Mouse (Mus musculus) midbrain, postnatal 0 days (tissue): Measurements from ENCODE around the gene Pafah1b2. TPM values are rescaled to one million over a fixed set of nuclear protein-coding genes. Genes with fewer than 3 reads are reported as not detected.

Experiments used
- ATAC-seq: fragments of 200-750 bp; cut with Nextera tagmentation; 2 replicates; pipeline ENCODE4 v1.8.0; 2017; ENCODE audit warnings: moderate number of reproducible peaks, mild to moderate bottlenecking, moderate TSS enrichment, moderate library complexity; ENCODE audit not compliant: low FRiP score
- DNase-seq: peaks from one replicate; pipeline ENCODE4 v3.0.0-alpha.2; 2015; ENCODE audit warnings: low spot score
- H3K27ac ChIP-seq: fragments of 300-500 bp; sonication (generic); 2 replicates; pipeline ENCODE4 v1.5.1; 2014; ENCODE audit warnings: low read depth, mild to moderate bottlenecking, low read length, mixed read lengths
- H3K27me3 ChIP-seq: fragments of 300-500 bp; sonication (generic); 2 replicates; pipeline ENCODE4 v1.6.1; 2014; ENCODE audit warnings: low read length, control low read depth, mixed read lengths; ENCODE audit not compliant: insufficient read depth
- H3K36me3 ChIP-seq: fragments of 300-500 bp; sonication (generic); 2 replicates; pipeline ENCODE4 v1.6.1; 2014; ENCODE audit warnings: low read length, control low read depth, mixed read lengths; ENCODE audit not compliant: insufficient read depth
- H3K4me1 ChIP-seq: fragments of 300-500 bp; sonication (generic); 2 replicates; pipeline ENCODE4 v1.6.1; 2014; ENCODE audit warnings: mild to moderate bottlenecking, control low read depth, antibody characterized with exemption, low read length, mixed read lengths; ENCODE audit not compliant: insufficient read depth
- H3K4me2 ChIP-seq: fragments of 300-500 bp; sonication (generic); 2 replicates; pipeline ENCODE4 v1.6.1; 2014; ENCODE audit warnings: low read depth, mild to moderate bottlenecking, low read length, mixed read lengths; ENCODE audit not compliant: poor library complexity, severe bottlenecking
- H3K4me3 ChIP-seq: fragments of 300-500 bp; sonication (generic); 2 replicates; pipeline ENCODE4 v1.5.1; 2014; ENCODE audit warnings: low read depth, mild to moderate bottlenecking, low read length, moderate library complexity
- H3K9ac ChIP-seq: fragments of 300-500 bp; sonication (generic); replicated peaks from 2 replicates; pipeline ENCODE4 v1.6.1; 2014; ENCODE audit warnings: mild to moderate bottlenecking, low read length, moderate library complexity, mixed read lengths; ENCODE audit not compliant: poor library complexity, severe bottlenecking
- H3K9me3 ChIP-seq: fragments of 300-500 bp; sonication (generic); 2 replicates; pipeline ENCODE4 v1.6.1; 2016; ENCODE audit warnings: low read length, control low read depth
- CTCF ChIP-seq: IDR thresholded peaks from 2 replicates; pipeline ENCODE4 v1.5.1; 2016; ENCODE audit warnings: antibody characterized with exemption, mild to moderate bottlenecking
- WGBS: fragments of 180-500 bp; shearing (Covaris S2); extraction: QIAGEN DNeasy Blood & Tissue Kit; methylation state at CpG from one replicate; pipeline ENCODE4 v1.1.7; 2014; 5-methylcytosine and 5-hydroxymethylcytosine counted together
- polyA plus RNA-seq: library from polyadenylated mRNA; unstranded; fragments of >200 nt; fragmentation: Nextera tagmentation; extraction: Ambion mirVana; gene quantifications from 2 replicates; pipeline ENCODE4 v1.2.1, GENCODE M21; 2015
- total RNA-seq: library from RNA; depleted of rRNA; stranded (reverse); fragments of >200 nt; gene quantifications from 2 replicates; pipeline ENCODE4 v1.2.3, GENCODE M21; 2014

The Pafah1b2 gene
- total and polyA plus RNA-seq, 2 experiments from 2014 or later, result 237 to 249 TPM

GRCm38 (mm10) chr9:45942464-45942863, 70.0 kb downstream of the Pafah1b2 start:
- no peak overlapping the region for H3K9ac ChIP-seq
- no peak for TF ChIP-seq CTCF
- no peak overlapping the region for H3K27ac ChIP-seq
- H3K4me3 ChIP-seq, result no peak overlapping the region
- H3K36me3 ChIP-seq, result peaks cover 80% of the 10 kb centered on the region
- no peaks in the 10 kb centered on the region for H3K4me1 ChIP-seq
- H3K4me2 ChIP-seq, result no peak overlapping the region
- DNase-seq, result no peak
- no peak for ATAC-seq
- H3K9me3 ChIP-seq, result no peaks in the 10 kb centered on the region
- no peaks in the 10 kb centered on the region for H3K27me3 ChIP-seq
- 93% methylated on average over 16 of the region's 16 CpGs for WGBS

DNA sequence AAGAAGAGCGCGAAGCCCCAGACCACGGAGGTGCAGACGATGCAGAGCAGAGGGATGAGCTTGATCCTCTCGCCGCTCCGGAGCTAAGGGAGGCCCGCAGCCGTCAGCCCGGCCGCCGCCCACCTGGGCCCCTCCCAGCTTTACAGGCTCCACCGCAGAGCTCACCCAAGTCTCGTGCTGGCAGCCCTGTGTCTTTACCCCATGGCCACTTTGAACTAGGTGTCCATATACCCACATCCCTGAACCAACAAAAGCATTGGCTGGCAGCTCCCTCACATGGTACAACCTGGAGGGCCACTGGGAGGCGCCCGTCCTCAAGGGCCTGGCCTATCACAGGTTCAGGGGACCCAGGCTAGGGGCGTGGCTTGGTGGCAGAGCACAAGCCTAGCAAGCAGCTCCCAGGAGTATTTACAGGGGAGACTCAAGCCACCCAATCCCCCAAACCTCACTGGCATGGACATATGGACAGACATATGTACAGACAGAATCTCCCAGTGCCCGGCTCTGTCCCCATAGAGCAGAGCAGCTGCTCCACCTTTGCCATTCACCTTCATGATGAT, 71.1 kb downstream of the Pafah1b2 start:
- Histone ChIP-seq H3K9ac (no peak overlapping the region), H3K4me3 (no peak overlapping the region), H3K27me3 (peaks cover 1% of the 10 kb centered on the region; the same call in 1 of the 2 replicates), H3K27ac (no peak overlapping the region), H3K9me3 (no peaks in the 10 kb centered on the region), H3K36me3 (peaks cover 71% of the 10 kb centered on the region), H3K4me1 (no peaks in the 10 kb centered on the region), H3K4me2 (no peak overlapping the region)
- peak; percentile 28; the same call in 1 of the 2 replicates for TF ChIP-seq CTCF
- 69% methylated on average over 18 of the region's 18 CpGs for WGBS
- no peak for DNase-seq
- ATAC-seq, result no peak

- H3K27me3 ChIP-seq, result peaks cover 4% of the 10 kb centered on the region; the same call in 1 of the 2 replicates
- H3K4me1 ChIP-seq, result peaks cover 3% of the 10 kb centered on the region; the same call in 1 of the 2 replicates
- H3K27ac ChIP-seq, result no peak overlapping the region
- H3K36me3 ChIP-seq, result peaks cover 55% of the 10 kb centered on the region
- no peak overlapping the region; the same call in 1 of the 2 replicates for H3K9ac ChIP-seq
- no peak overlapping the region for H3K4me3 ChIP-seq
- DNase-seq (no peak), ATAC-seq (no peak)
- H3K4me2 ChIP-seq, result no peak overlapping the region
- no peak for TF ChIP-seq CTCF
- no peaks in the 10 kb centered on the region for H3K9me3 ChIP-seq
- WGBS, result 98% methylated on average over 6 of the region's 6 CpGs
Measured at GRCm38 (mm10) chr9:45939794-45940193, 72.7 kb downstream of the Pafah1b2 start.

GRCm38 (mm10) chr9:45938952-45939637, 73.4 kb downstream of the Pafah1b2 start:
- no peak overlapping the region for H3K4me2 ChIP-seq
- no peaks in the 10 kb centered on the region for H3K9me3 ChIP-seq
- H3K27me3 ChIP-seq, result peaks cover 4% of the 10 kb centered on the region; the same call in 1 of the 2 replicates
- H3K36me3 ChIP-seq, result peaks cover 48% of the 10 kb centered on the region
- H3K4me3 ChIP-seq, result no peak overlapping the region
- no peak for TF ChIP-seq CTCF
- WGBS, result 91% methylated on average over 15 of the region's 15 CpGs
- DNase-seq (no peak), ATAC-seq (no peak)
- H3K27ac ChIP-seq, result no peak overlapping the region
- H3K4me1 ChIP-seq, result peaks cover 3% of the 10 kb centered on the region; the same call in 1 of the 2 replicates
- H3K9ac ChIP-seq, result no peak overlapping the region

- peaks cover 3% of the 10 kb centered on the region; the same call in 1 of the 2 replicates for H3K4me1 ChIP-seq
- TF ChIP-seq CTCF, result no peak
- peaks cover 4% of the 10 kb centered on the region; the same call in 1 of the 2 replicates for H3K27me3 ChIP-seq
- H3K9ac ChIP-seq, result no peak overlapping the region
- peaks cover 39% of the 10 kb centered on the region for H3K36me3 ChIP-seq
- no peak overlapping the region for H3K27ac ChIP-seq
- no peak overlapping the region for H3K4me3 ChIP-seq
- H3K4me2 ChIP-seq, result no peak overlapping the region
- DNase-seq (no peak), ATAC-seq (no peak)
- WGBS, result 88% methylated on average over 8 of the region's 8 CpGs
- no peaks in the 10 kb centered on the region for H3K9me3 ChIP-seq
Measured at GRCm38 (mm10) chr9:45938088-45938487, 74.4 kb downstream of the Pafah1b2 start.

DNA sequence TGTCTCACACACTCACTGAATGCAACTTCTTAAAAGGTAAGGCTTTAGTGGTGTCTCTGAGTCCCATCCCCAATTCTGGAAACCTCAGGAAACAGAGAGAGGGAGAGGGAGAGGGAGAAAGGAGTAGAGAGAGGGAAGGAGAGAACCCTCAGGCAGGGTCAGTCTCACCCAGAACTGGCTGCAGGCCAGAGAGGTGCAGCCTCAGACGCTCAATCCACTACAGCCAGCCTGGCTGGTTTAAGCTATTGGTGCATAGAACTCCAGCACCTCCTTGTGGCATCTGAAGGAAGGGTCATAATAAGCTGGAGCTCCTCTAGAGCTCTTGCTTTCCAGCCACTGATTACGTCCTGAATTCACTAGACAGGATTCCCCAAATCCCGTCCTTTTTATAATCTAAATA, 75.6 kb downstream of the Pafah1b2 start:
- peak; percentile 77 for TF ChIP-seq CTCF
- Histone ChIP-seq H3K27ac (no peak overlapping the region), H3K4me1 (peaks cover 3% of the 10 kb centered on the region; the same call in 1 of the 2 replicates), H3K4me2 (no peak overlapping the region), H3K27me3 (peaks cover 4% of the 10 kb centered on the region; the same call in 1 of the 2 replicates), H3K9me3 (no peaks in the 10 kb centered on the region), H3K9ac (no peak overlapping the region), H3K36me3 (peaks cover 27% of the 10 kb centered on the region), H3K4me3 (no peak overlapping the region)
- ATAC-seq (peak; percentile 68; the same call in 1 of the 2 replicates), DNase-seq (peak; percentile 86)
- 24% methylated on average over 3 of the region's 3 CpGs for WGBS
